Mouse (Mus musculus) spleen, adult 10 weeks (tissue): Measurements from ENCODE around the gene Olfr878. TPM values are rescaled to one million over a fixed set of nuclear protein-coding genes. Genes with fewer than 3 reads are reported as not detected.

Source experiments
- polyA plus RNA-seq: library from polyadenylated mRNA; stranded (reverse); fragments of 350-450 nt; fragmentation: Illumina TruSeq; extraction: RNeasy Lipid Tissue Mini Kit (QIAGEN cat#74804); gene quantifications from one replicate; pipeline ENCODE4 v1.2.3, GENCODE M21; 2015; ENCODE audit warnings: low replicate concordance; ENCODE audit not compliant: insufficient read depth

Gene Olfr878
- polyA plus RNA-seq = not detected

DNA sequence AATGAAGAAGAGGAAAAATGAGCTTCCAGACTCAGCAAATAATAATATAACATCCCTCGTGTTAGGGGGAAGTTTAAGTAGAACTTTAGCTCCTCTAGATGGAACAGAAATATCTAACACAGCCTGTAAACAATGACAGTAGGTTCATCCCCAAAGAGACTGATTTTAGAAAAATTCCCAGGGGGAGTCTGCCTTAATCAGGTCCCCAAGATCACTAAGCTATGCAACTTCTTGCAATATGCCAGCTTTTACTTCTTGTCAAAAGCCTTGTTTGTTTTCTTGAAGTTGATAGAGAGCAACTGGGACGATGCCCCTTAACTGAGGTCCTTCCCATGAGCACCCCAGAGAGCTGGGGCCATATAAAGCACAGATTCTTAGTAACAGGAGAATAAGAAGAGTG lies at the start of gene Olfr878:
Olfr878 (plus strand) TSS at position 301 of the 400 bp plus-strand sequence.

DNA sequence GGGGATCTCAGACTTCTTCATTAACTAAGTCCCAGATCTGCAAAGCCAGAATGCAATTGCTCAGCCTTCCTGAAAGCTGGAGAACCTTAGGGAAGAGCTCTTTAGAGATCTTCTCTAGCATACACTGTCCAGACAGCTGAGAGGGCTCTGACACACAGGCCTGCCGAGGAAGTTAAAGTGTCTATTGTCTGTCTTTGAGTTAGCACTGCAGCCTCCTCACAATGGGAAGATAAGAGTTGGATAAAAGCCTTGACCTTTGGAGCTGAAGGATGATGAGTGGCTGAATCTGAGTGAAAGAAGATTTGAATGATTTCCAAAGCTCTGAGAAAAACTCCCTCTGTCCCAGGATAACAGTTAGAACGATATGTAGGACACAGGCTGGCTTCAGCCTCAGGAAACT lies 21.0 kb upstream of the Olfr878 start, which contains the start of gene Olfr145:
Olfr145 (plus strand) TSS at position 64 of the 400 bp plus-strand sequence.

Other genes starting within 250 kb of the Olfr878 start
- gene Panx3, start 248.6 kb upstream of the Olfr878 start, polyA plus RNA-seq = not detected
- gene Olfr160, start 201.6 kb upstream of the Olfr878 start, polyA plus RNA-seq = not detected
- gene Olfr874, start 172.7 kb upstream of the Olfr878 start, polyA plus RNA-seq = not detected
- not detected for gene Olfr875, start 146.0 kb upstream of the Olfr878 start, polyA plus RNA-seq
- gene Olfr876, start 114.8 kb upstream of the Olfr878 start, polyA plus RNA-seq = not detected
- gene Olfr877, start 63.6 kb upstream of the Olfr878 start, polyA plus RNA-seq = not detected
- gene Olfr145, start 21.1 kb upstream of the Olfr878 start, polyA plus RNA-seq = not detected
- not detected for gene Olfr881, start 74.0 kb downstream of the Olfr878 start, polyA plus RNA-seq
- not detected for gene Olfr883, start 108.0 kb downstream of the Olfr878 start, polyA plus RNA-seq
- gene Olfr884, start 128.7 kb downstream of the Olfr878 start, polyA plus RNA-seq = not detected
- gene Olfr885, start 143.5 kb downstream of the Olfr878 start, polyA plus RNA-seq = not detected
- not detected for gene Olfr887, start 166.2 kb downstream of the Olfr878 start, polyA plus RNA-seq
- gene Olfr888, start 190.3 kb downstream of the Olfr878 start, polyA plus RNA-seq = not detected
- not detected for gene Olfr889, start 197.4 kb downstream of the Olfr878 start, polyA plus RNA-seq
- gene Olfr890, start 224.7 kb downstream of the Olfr878 start, polyA plus RNA-seq = not detected